Mouse (Mus musculus) splenic B cell, adult 2 months (primary cell): ENCODE measurements at regions not wholly inside any gene's neighbourhood (a gene's known extent, or its start where the extent isn't known, plus 50 kb on each side); places are given as distances from the start of the nearest gene placed in this dataset.

ENCODE experiments used
- DNase-seq: peaks from one replicate; pipeline ENCODE4 v3.0.0-alpha.2; 2011; ENCODE audit warnings: low read depth, low spot score
- H3K27me3 ChIP-seq: 2 replicates; pipeline ENCODE4 v1.6.1; 2012; ENCODE audit warnings: mild to moderate bottlenecking, low read length, moderate library complexity, mixed read lengths; ENCODE audit not compliant: control insufficient read depth, poor library complexity, insufficient read depth, severe bottlenecking
- H3K36me3 ChIP-seq: 2 replicates; pipeline ENCODE4 v1.6.1; 2012; ENCODE audit warnings: mild to moderate bottlenecking, low read length, moderate library complexity, mixed read lengths; ENCODE audit not compliant: control insufficient read depth, poor library complexity, insufficient read depth, severe bottlenecking

- DNase-seq, result no peak
- no peaks in the 10 kb centered on the region for H3K36me3 ChIP-seq
- no peaks in the 10 kb centered on the region for H3K27me3 ChIP-seq
Observed at GRCm38 (mm10) chr12:118784643-118785042, 61.5 kb upstream of the Sp8 start.

- Histone ChIP-seq H3K27me3 (no peaks in the 10 kb centered on the region), H3K36me3 (no peaks in the 10 kb centered on the region)
- no peak for DNase-seq
Observed at GRCm38 (mm10) chr12:118781978-118782377, 64.2 kb upstream of the Sp8 start.

GRCm38 (mm10) chr12:118775463-118776064 lies 70.6 kb upstream of the Sp8 start:
- Histone ChIP-seq H3K27me3 (no peaks in the 10 kb centered on the region), H3K36me3 (no peaks in the 10 kb centered on the region)
- DNase-seq, result no peak

- H3K27me3 ChIP-seq, result no peaks in the 10 kb centered on the region
- H3K36me3 ChIP-seq, result no peaks in the 10 kb centered on the region
- no peak for DNase-seq
Observed at GRCm38 (mm10) chr12:118772790-118773189, 73.3 kb upstream of the Sp8 start.

- DNase-seq, result no peak
- Histone ChIP-seq H3K27me3 (no peaks in the 10 kb centered on the region), H3K36me3 (no peaks in the 10 kb centered on the region)
Observed at GRCm38 (mm10) chr12:118766472-118766871, 79.7 kb upstream of the Sp8 start.

- Histone ChIP-seq H3K27me3 (no peaks in the 10 kb centered on the region), H3K36me3 (no peaks in the 10 kb centered on the region)
- DNase-seq, result no peak
Observed at GRCm38 (mm10) chr12:118754076-118754475, 92.1 kb upstream of the Sp8 start.

- DNase-seq, result no peak
- no peaks in the 10 kb centered on the region for H3K27me3 ChIP-seq
- H3K36me3 ChIP-seq, result no peaks in the 10 kb centered on the region
Observed at GRCm38 (mm10) chr12:118739103-118739502, 107.0 kb upstream of the Sp8 start.

GRCm38 (mm10) chr12:118725891-118726290 lies 120.2 kb upstream of the Sp8 start:
- DNase-seq, result no peak
- Histone ChIP-seq H3K36me3 (no peaks in the 10 kb centered on the region), H3K27me3 (no peaks in the 10 kb centered on the region)

GRCm38 (mm10) chr12:118719878-118720573 lies 126.1 kb upstream of the Sp8 start:
- no peak for DNase-seq
- H3K27me3 ChIP-seq, result no peaks in the 10 kb centered on the region

GRCm38 (mm10) chr12:118716824-118717223 lies 129.3 kb upstream of the Sp8 start:
- Histone ChIP-seq H3K27me3 (no peaks in the 10 kb centered on the region), H3K36me3 (no peaks in the 10 kb centered on the region)
- DNase-seq, result no peak

More at GRCm38 (mm10) chr12:118719878-118720573, 126.1 kb upstream of the Sp8 start:
- H3K36me3 ChIP-seq, result no peaks in the 10 kb centered on the region

- H3K27me3 ChIP-seq, result no peaks in the 10 kb centered on the region
- no peak for DNase-seq
- no peaks in the 10 kb centered on the region for H3K36me3 ChIP-seq
Observed at GRCm38 (mm10) chr12:118706626-118707025, 139.5 kb upstream of the Sp8 start.

- no peak for DNase-seq
- Histone ChIP-seq H3K27me3 (no peaks in the 10 kb centered on the region), H3K36me3 (no peaks in the 10 kb centered on the region)
Observed at GRCm38 (mm10) chr12:118704826-118705225, 141.3 kb upstream of the Sp8 start.

GRCm38 (mm10) chr12:118703730-118704129 lies 142.4 kb upstream of the Sp8 start:
- no peaks in the 10 kb centered on the region for H3K27me3 ChIP-seq
- H3K36me3 ChIP-seq, result no peaks in the 10 kb centered on the region
- DNase-seq, result no peak

- Histone ChIP-seq H3K36me3 (no peaks in the 10 kb centered on the region), H3K27me3 (no peaks in the 10 kb centered on the region)
- DNase-seq, result no peak
Observed at GRCm38 (mm10) chr12:118703068-118703662, 143.0 kb upstream of the Sp8 start.

GRCm38 (mm10) chr12:118701838-118702237 lies 144.3 kb upstream of the Sp8 start:
- no peak for DNase-seq
- Histone ChIP-seq H3K27me3 (no peaks in the 10 kb centered on the region), H3K36me3 (no peaks in the 10 kb centered on the region)
